Mouse (Mus musculus) intestine, embryonic 14.5 days (tissue): ENCODE data around the gene Fads3. TPM values are rescaled to one million over a fixed set of nuclear protein-coding genes. Genes with fewer than 3 reads are reported as not detected.

Experiments used
- ATAC-seq: fragments of 200-750 bp; cut with Nextera tagmentation; replicated peaks from 2 replicates; pipeline ENCODE4 v1.8.0; 2017; ENCODE audit warnings: low read depth, moderate number of reproducible peaks, moderate TSS enrichment, moderate library complexity; ENCODE audit not compliant: low FRiP score, low TSS enrichment
- DNase-seq: peaks from one replicate; pipeline ENCODE4 v3.0.0-alpha.2; 2018; ENCODE audit warnings: low spot score
- H3K27ac ChIP-seq: fragments of 300-500 bp; sonication (generic); 2 replicates; pipeline ENCODE4 v1.5.1; 2014; ENCODE audit warnings: low read depth, mild to moderate bottlenecking, control low read depth
- H3K27me3 ChIP-seq: fragments of 300-500 bp; sonication (generic); replicated peaks from 2 replicates; pipeline ENCODE4 v1.6.1; 2014; ENCODE audit warnings: low read length, control low read depth; ENCODE audit not compliant: control insufficient read depth, insufficient read depth
- H3K36me3 ChIP-seq: fragments of 300-500 bp; sonication (generic); 2 replicates; pipeline ENCODE4 v1.6.1; 2014; ENCODE audit warnings: low read length, control low read depth; ENCODE audit not compliant: control insufficient read depth, insufficient read depth
- H3K4me1 ChIP-seq: fragments of 300-500 bp; sonication (generic); replicated peaks from 2 replicates; pipeline ENCODE4 v1.6.1; 2014; ENCODE audit warnings: low read length, control low read depth, mixed read lengths; ENCODE audit not compliant: control insufficient read depth, insufficient read depth
- H3K4me2 ChIP-seq: fragments of 300-500 bp; sonication (generic); 2 replicates; pipeline ENCODE4 v1.6.1; 2014; ENCODE audit warnings: low read length
- H3K4me3 ChIP-seq: fragments of 300-500 bp; sonication (generic); 2 replicates; pipeline ENCODE4 v1.5.1; 2014; ENCODE audit warnings: low read depth, low read length, control low read depth, mixed read lengths
- H3K9ac ChIP-seq: fragments of 300-500 bp; sonication (generic); 2 replicates; pipeline ENCODE4 v1.6.1; 2014; ENCODE audit warnings: mild to moderate bottlenecking, low read length
- H3K9me3 ChIP-seq: fragments of 300-500 bp; sonication (generic); 2 replicates; pipeline ENCODE4 v1.6.1; 2016; ENCODE audit warnings: low read length, control low read depth; ENCODE audit not compliant: control insufficient read depth
- WGBS: fragments of 180-500 bp; shearing (Covaris S2); extraction: QIAGEN DNeasy Blood & Tissue Kit; methylation state at CpG from one replicate; pipeline ENCODE4 v1.1.7; 2014; 5-methylcytosine and 5-hydroxymethylcytosine counted together
- polyA plus RNA-seq: library from polyadenylated mRNA; unstranded; fragments of >200 nt; fragmentation: Nextera tagmentation; extraction: Ambion mirVana; gene quantifications from 2 replicates; pipeline ENCODE4 v1.2.1, GENCODE M21; 2014

Fads3 gene
- polyA plus RNA-seq, 1 experiment from 2014 or later = 11.5 TPM

- Histone ChIP-seq H3K27me3 (no peaks in the 10 kb centered on the region), H3K27ac (no peak overlapping the region), H3K36me3 (peaks cover 99% of the 10 kb centered on the region), H3K4me3 (no peak overlapping the region), H3K4me1 (peaks cover 2% of the 10 kb centered on the region), H3K9me3 (no peaks in the 10 kb centered on the region), H3K4me2 (no peak overlapping the region), H3K9ac (no peak overlapping the region)
- ATAC-seq = no peak
- WGBS = 91% methylated on average over 4 of the region's 4 CpGs
- no peak for DNase-seq
Measured at GRCm38 (mm10) chr19:10066189-10066500, 24.8 kb downstream of the Fads3 start.

GRCm38 (mm10) chr19:10066502-10066901, 25.1 kb downstream of the Fads3 start:
- 95% methylated on average over 3 of the region's 3 CpGs for WGBS
- Histone ChIP-seq H3K36me3 (peaks cover 99% of the 10 kb centered on the region), H3K27ac (no peak overlapping the region)

GRCm38 (mm10) chr19:10067701-10068100, 26.3 kb downstream of the Fads3 start:
- Histone ChIP-seq H3K4me2 (no peak overlapping the region), H3K36me3 (peaks cover 97% of the 10 kb centered on the region), H3K9me3 (no peaks in the 10 kb centered on the region), H3K27ac (no peak overlapping the region), H3K9ac (no peak overlapping the region), H3K4me1 (no peaks in the 10 kb centered on the region), H3K27me3 (no peaks in the 10 kb centered on the region), H3K4me3 (no peak overlapping the region)
- WGBS = 90% methylated on average over 7 of the region's 7 CpGs
- no peak for DNase-seq
- no peak for ATAC-seq

More at GRCm38 (mm10) chr19:10066502-10066901, 25.1 kb downstream of the Fads3 start:
- no peak overlapping the region for H3K4me2 ChIP-seq
- H3K4me1 ChIP-seq = no peaks in the 10 kb centered on the region; the same call in 1 of the 2 replicates
- DNase-seq (no peak), ATAC-seq (no peak)
- no peaks in the 10 kb centered on the region for H3K9me3 ChIP-seq
- no peak overlapping the region for H3K4me3 ChIP-seq
- no peaks in the 10 kb centered on the region for H3K27me3 ChIP-seq
- H3K9ac ChIP-seq = no peak overlapping the region

- 92% methylated on average over 8 of the region's 8 CpGs for WGBS
- peaks cover 98% of the 10 kb centered on the region for H3K36me3 ChIP-seq
- H3K4me1 ChIP-seq = no peaks in the 10 kb centered on the region
- H3K27me3 ChIP-seq = no peaks in the 10 kb centered on the region
- H3K4me2 ChIP-seq = no peak overlapping the region
- no peaks in the 10 kb centered on the region for H3K9me3 ChIP-seq
- H3K9ac ChIP-seq = no peak overlapping the region
- no peak for DNase-seq
- H3K4me3 ChIP-seq = no peak overlapping the region
- no peak for ATAC-seq
- no peak overlapping the region for H3K27ac ChIP-seq
Measured at GRCm38 (mm10) chr19:10070186-10070980, 29.0 kb downstream of the Fads3 start.

DNA sequence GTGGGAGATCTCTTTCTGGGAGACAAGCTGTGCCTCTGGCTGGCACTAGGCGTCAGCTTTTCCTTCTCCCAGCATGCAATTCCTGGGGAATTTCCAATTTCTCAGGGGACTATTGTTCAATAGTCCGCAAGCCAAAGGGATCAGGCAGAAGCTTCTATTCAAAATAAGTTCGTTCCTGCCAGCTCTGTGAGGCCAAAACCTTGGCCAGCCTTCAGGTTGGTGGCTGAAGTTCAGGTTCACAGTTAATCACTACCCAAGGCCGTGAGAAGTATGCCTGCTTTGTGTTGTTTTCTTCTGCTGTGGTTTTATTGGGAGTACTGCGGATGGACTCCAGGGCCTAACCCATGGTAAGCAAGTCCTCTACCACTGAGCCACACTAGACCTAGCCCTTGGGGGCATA, 29.8 kb downstream of the Fads3 start:
- ATAC-seq (no peak), DNase-seq (no peak)
- no peak overlapping the region for H3K4me3 ChIP-seq
- no peaks in the 10 kb centered on the region for H3K27me3 ChIP-seq
- peaks cover 98% of the 10 kb centered on the region for H3K36me3 ChIP-seq
- no peak overlapping the region for H3K4me2 ChIP-seq
- H3K9me3 ChIP-seq = no peaks in the 10 kb centered on the region
- WGBS = 93% methylated on average over 5 of the region's 5 CpGs
- no peak overlapping the region for H3K27ac ChIP-seq
- H3K9ac ChIP-seq = no peak overlapping the region
- no peaks in the 10 kb centered on the region for H3K4me1 ChIP-seq

- H3K27me3 ChIP-seq = no peaks in the 10 kb centered on the region
- peaks cover 98% of the 10 kb centered on the region for H3K36me3 ChIP-seq
- no peak overlapping the region for H3K4me2 ChIP-seq
- H3K9ac ChIP-seq = no peak overlapping the region
- H3K4me1 ChIP-seq = no peaks in the 10 kb centered on the region
- ATAC-seq (no peak), DNase-seq (no peak)
- no peak overlapping the region for H3K4me3 ChIP-seq
- 84% methylated on average over 4 of the region's 4 CpGs for whole genome bisulfite sequencing
- H3K9me3 ChIP-seq = no peaks in the 10 kb centered on the region
- H3K27ac ChIP-seq = no peak overlapping the region
Measured at GRCm38 (mm10) chr19:10071892-10072291, 30.5 kb downstream of the Fads3 start.

GRCm38 (mm10) chr19:10073145-10073544, 31.8 kb downstream of the Fads3 start:
- no peaks in the 10 kb centered on the region for H3K4me1 ChIP-seq
- no peaks in the 10 kb centered on the region for H3K27me3 ChIP-seq
- H3K27ac ChIP-seq = no peak overlapping the region
- no peak overlapping the region for H3K4me2 ChIP-seq
- no peak for DNase-seq
- no peak overlapping the region for H3K4me3 ChIP-seq
- H3K9me3 ChIP-seq = no peaks in the 10 kb centered on the region
- peaks cover 98% of the 10 kb centered on the region for H3K36me3 ChIP-seq
- 96% methylated on average over 5 of the region's 5 CpGs for WGBS
- no peak for ATAC-seq
- H3K9ac ChIP-seq = no peak overlapping the region

DNA sequence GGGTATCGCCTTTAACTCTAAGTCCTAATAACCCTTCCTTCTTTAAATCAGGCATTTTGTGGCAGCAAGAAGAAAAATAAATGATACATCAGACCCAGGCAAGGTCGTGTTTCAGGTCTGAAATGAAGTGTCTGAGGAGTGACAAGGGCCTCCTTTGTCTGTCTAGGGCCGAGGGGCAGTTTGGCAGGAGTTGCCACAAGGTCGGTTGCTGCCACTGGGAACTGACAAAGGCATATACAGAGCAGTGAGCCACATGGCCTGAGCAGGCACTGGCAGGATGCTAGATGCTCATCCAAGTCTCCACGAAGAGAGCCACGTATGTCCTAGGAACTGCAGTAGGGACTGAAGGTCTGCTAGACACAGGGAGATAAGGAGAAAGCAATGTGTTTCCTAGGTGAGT, 37.0 kb downstream of the Fads3 start:
- H3K36me3 ChIP-seq = peaks cover 94% of the 10 kb centered on the region
- H3K27ac ChIP-seq = no peak overlapping the region
- no peak for ATAC-seq
- H3K4me2 ChIP-seq = no peak overlapping the region
- no peaks in the 10 kb centered on the region for H3K27me3 ChIP-seq
- H3K4me1 ChIP-seq = no peaks in the 10 kb centered on the region
- H3K4me3 ChIP-seq = no peak overlapping the region
- WGBS = 81% methylated on average over 6 of the region's 6 CpGs
- H3K9ac ChIP-seq = no peak overlapping the region
- no peaks in the 10 kb centered on the region for H3K9me3 ChIP-seq
- DNase-seq = no peak

DNA sequence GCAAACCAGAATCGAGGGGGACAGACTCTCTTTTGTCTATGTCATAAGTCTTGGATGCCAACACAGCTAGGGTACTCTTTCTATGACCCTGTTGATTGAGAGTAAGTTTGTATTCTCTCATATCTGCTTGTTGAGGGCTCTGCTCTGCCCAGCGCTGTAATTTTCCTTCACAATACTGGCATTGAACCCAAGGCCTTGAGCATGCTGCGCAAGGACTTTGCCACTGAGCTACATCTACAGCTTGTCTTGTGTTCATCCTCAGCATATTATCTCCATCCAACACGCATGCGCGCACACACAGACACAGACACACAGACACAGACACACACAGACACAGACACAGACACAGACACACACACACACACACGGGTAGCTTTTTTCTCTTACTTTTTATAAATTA, 39.0 kb downstream of the Fads3 start:
- H3K4me3 ChIP-seq = no peak overlapping the region
- no peak overlapping the region for H3K27ac ChIP-seq
- no peak for DNase-seq
- no peak overlapping the region for H3K9ac ChIP-seq
- no peak for ATAC-seq
- no peaks in the 10 kb centered on the region for H3K4me1 ChIP-seq
- WGBS = 95% methylated on average over 7 of the region's 7 CpGs
- no peaks in the 10 kb centered on the region for H3K9me3 ChIP-seq
- peaks cover 94% of the 10 kb centered on the region for H3K36me3 ChIP-seq
- no peaks in the 10 kb centered on the region for H3K27me3 ChIP-seq
- H3K4me2 ChIP-seq = no peak overlapping the region
